Mouse (Mus musculus) frontal cortex, postnatal 25 days (tissue): ENCODE measurements around the gene Cfap299.

Experiments used
- DNase-seq, 2 experiments: peaks; one replicate each; pipeline ENCODE4 v3.0.0; 2022; ENCODE audit warnings: low spot score in 2 of 2

Gene Cfap299

GRCm38 (mm10) chr5:98617416-98617815, 288.3 kb downstream of the Cfap299 start:
- DNase-seq = no peak

DNA sequence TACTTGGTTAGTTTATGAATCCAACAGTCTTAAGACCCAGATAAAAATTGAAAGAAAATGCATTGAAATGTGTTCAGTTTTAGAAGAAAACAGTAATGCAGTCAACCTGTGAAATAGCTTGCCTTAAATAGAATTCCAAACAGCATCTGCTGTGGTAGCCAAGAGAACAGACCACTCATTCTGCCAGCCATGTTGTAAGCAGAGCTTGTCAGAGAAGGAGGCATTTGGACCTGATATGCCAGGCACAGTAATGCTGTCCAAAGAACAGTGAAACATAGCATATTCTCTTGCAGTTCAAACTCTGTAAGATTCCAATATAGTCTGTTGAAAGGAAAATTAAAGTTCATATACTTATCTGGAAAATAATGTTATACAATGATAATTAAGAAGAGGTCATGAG, 321.2 kb downstream of the Cfap299 start:
- no peak for DNase-seq

GRCm38 (mm10) chr5:98651049-98651448, 321.9 kb downstream of the Cfap299 start:
- DNase-seq = no peak

DNA sequence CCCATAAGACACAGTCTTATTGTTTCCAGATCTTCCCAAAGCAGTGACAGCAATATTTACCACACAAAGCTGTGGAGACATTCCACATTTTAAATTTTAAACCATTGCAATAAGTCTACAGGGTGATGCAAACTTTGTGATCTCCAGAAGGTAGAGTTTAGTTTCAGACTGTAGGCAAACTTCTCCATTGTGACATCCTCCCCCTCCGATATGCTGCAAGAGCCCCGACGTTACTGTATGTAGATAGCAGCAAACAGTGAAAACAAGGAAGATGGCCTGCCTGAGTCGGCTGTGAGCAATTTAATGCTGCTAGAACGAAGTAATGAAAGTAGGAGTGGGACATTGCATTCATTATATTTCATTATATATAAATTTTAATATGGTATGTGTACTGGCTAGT, 359.1 kb downstream of the Cfap299 start:
- no peak for DNase-seq

- no peak for DNase-seq
Measured at GRCm38 (mm10) chr5:98692070-98692469, 363.0 kb downstream of the Cfap299 start.

DNA sequence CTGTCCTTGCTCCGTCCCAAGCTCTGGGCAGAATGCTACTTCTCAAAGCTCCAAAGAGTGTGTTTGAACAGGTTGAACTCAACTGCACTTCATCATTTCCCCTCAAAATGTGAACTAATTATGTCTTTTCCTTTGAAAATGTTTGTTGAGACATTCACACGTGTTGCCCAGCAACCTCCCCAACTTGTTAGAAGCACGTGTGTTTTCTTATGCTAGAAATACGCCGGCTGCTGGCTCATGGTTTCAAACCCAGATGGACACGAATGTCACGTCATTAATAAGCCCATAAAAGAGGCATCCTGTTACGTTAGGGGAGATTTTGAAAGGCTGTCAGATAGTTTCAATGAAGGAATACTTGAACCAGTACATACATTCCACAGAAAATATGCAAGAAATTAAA, 367.2 kb downstream of the Cfap299 start:
- DNase-seq = no peak

- no peak for DNase-seq
Measured at GRCm38 (mm10) chr5:98703963-98704362, 374.9 kb downstream of the Cfap299 start.

DNA sequence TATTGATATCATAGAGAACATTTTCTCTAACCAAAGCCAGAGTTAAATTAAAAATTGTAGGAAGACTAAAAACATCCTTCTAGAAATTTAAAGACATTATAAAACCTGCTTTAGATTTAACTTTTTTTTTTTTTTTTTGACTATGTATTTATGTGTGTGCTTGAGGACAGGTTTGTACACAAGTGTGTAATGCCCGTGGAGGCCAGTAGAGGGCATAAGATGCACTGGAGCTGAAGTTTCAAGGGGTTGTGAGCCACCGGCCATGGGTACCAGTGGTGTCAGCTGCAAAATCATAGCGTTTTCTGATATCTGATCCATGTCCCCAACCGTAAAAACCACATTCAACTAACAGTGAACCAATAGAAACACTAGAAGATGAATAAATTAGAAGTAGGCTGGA, 377.5 kb downstream of the Cfap299 start:
- DNase-seq = no peak

GRCm38 (mm10) chr5:98715392-98715791, 386.3 kb downstream of the Cfap299 start:
- no peak for DNase-seq

GRCm38 (mm10) chr5:98732157-98733009, 403.3 kb downstream of the Cfap299 start:
- no peak for DNase-seq

GRCm38 (mm10) chr5:98733010-98733399, 403.9 kb downstream of the Cfap299 start:
- no peak for DNase-seq

- DNase-seq = no peak
Measured at GRCm38 (mm10) chr5:98761858-98762652, 433.0 kb downstream of the Cfap299 start.

- DNase-seq = no peak
Measured at GRCm38 (mm10) chr5:98778588-98778987, 449.5 kb downstream of the Cfap299 start.

DNA sequence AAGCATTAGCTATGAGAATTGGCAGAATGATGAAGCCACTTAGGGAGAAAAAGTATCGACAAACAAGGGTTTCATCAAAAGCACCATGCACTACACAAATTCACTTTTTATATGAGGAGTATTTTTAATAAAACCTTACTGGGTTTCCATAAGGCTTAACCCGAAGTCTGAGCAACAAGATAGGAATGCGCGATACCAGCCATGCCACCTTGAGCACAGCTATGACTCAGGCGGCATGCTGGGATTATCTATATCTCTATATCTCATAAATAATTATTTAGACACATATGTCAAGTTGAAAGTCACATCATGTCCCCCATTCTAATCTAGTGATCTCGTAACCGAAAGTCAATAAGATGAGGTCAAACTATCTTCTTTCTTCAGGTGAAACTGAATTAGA, 453.0 kb downstream of the Cfap299 start:
- no peak for DNase-seq

DNA sequence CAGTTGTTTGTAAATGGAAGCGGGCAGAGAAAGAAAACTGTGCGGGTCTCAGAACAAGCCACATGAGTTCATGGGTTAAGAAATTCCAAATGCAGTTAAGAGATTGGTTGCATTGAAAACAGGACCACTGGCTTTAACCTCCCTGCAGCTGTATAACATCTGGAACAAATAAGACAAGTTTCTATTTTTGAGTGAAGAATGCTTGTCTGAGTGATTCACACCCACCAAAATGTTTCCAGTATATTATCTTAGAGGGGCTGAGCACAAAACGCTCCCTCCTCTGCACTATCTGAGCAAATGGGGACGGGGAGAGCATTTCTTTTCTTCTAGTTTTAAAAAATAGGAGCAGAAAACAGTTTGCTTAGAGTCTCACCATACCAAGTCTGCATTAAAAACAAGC, 458.6 kb downstream of the Cfap299 start:
- no peak for DNase-seq

DNA sequence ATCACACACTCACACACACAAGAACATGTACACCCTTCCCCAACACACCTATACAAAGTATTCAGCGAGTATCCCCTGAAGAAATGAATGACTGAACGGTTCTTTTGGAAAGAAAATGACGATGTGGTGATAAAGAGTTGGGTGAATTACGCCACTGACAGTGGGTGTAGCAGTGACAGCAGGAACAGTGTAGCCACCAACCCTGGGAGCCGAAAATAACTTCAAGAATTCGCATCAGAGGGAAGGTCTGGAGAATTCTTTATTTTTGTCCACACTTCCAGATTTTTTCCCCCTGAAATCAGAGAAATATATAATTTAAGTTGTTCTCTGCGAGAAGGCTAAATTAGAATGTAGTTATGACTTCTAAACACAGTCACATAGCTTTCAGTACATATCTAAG, 459.5 kb downstream of the Cfap299 start:
- DNase-seq = no peak

- DNase-seq = no peak
Measured at GRCm38 (mm10) chr5:98790894-98791607, 461.9 kb downstream of the Cfap299 start.

DNA sequence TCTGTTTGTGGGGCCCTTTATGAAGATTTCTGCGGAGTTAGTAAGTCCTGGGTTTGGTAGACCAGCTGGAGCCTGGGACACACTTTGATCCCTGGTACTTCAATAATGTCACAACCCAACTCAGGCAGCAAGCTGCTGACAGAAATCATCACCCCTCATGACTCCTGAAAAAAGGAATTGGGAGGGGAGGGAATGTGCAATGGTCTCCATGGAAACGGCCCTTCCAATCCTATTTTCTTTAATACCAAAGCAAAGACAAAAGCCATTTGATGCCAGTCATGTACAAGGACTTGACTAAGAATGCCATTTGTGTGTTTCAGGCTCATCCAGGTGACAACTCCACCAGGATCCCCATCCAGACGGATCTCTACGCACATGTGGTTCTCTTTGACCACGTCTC, 472.4 kb downstream of the Cfap299 start:
- no peak for DNase-seq

DNA sequence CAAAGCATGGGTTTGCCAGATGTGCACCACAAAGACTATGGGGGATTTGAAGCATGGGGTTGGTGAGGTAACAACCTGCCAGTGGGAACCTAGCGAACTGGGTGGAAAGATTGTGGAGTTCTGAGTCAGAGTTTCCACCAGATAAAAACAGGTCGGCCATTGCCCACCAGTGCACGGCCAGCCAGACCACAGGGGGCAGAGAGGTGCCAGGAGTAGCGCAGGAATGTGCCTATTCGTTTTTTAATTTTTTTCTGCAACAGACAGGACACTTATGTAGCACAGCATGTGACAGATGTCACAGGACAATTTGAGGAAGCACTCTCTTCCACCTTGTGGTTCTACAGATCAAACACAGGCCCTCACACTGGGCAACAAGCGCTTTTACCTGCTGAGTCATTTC, 475.7 kb downstream of the Cfap299 start:
- DNase-seq = no peak

DNA sequence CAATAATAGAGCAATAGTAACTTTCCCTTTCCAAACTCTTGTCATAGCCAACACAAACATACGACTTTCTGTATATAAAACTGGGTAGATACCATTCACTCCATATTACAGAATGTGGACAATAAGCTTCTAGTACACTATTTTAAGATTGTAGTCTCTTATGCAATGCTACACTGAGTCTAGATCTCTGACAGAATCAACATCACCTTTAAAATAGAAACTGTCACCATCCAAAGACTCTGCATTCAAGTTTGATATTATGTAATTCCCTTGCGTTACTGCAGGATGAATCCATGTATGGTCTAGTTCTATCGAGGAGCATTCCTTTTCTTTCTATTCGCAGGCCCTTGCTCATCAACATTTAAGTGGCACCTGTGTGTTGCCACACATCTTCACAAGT, 477.4 kb downstream of the Cfap299 start:
- DNase-seq = no peak

GRCm38 (mm10) chr5:98807022-98807421, 477.9 kb downstream of the Cfap299 start:
- DNase-seq = no peak

DNA sequence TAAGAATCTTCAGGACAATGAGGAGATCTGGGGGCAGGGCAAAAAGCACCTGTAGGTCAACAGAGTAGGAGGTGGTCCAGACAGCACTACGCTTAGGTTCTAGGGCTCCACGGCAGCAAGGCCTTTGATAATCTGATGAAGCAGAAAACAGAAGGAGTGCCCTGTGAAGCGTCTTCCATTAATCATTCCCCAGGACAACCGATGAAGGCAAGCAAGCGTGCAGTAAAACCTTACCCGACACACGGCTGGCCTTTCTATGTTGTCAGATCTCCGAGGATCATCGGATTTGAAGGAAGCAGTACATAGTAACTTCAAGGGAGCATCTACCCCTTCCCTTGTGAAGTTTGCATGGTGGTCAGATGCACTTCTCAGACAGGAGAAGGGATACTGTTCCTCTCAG, 478.8 kb downstream of the Cfap299 start:
- DNase-seq = no peak
